Mouse (Mus musculus): ENCODE data around the gene Robo1. TPM values are rescaled to one million over a fixed set of nuclear protein-coding genes. Genes with fewer than 3 reads are reported as not detected.

Robo1 gene
- total and polyA plus RNA-seq, 3 experiments, result 0.44 TPM; not detected in 2

DNA sequence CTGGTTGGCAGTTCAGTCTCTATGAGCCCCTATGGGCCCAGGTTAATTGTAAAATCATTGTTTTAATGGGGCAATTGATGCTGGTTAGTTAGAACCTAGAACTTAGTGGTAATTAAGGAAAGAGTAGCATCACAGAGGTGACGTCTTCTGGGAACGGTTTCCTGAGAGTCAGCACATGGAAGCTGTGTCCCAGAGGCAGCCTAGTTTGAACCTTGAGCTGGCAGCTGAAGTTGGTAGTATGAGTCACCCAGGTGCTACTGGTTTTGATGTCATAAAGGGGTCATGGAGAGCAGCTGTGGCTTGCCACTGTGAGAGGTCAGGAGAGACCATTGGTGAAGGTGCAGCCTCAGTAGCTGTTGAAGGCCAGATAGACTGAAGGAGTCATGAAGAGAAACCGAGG, 763.9 kb downstream of the Robo1 start:
- Histone ChIP-seq H3K27me3 (ENCODE audit: insufficient read depth, low read length) (no peaks in the 10 kb centered on the region), H3K4me3 (ENCODE audit: low read depth, low read length) (no peak overlapping the region), H3K4me1 (ENCODE audit: insufficient read depth, low read depth, low read length) (no peaks in the 10 kb centered on the region), H3K9me3 (replicated peaks) (peaks cover 17% of the 10 kb centered on the region), H3K36me3 (replicated peaks) (no peaks in the 10 kb centered on the region)
- no peak for TF ChIP-seq GATA2 (IDR thresholded peaks at IDR 0.05; ENCODE audit: borderline replicate concordance, low read depth, low read length)
- TF ChIP-seq GATA1 (IDR thresholded peaks at IDR 0.05; ENCODE audit: borderline replicate concordance, low read length), result no peak
- no peak for TF ChIP-seq CTCF (IDR thresholded peaks at IDR 0.05; ENCODE audit: low read depth, low read length)
- no peak for TF ChIP-seq TAL1 (conservative IDR thresholded peaks at IDR 0.05; ENCODE audit: low read depth, low read length)
- no peak for TF ChIP-seq POLR2AphosphoS5 (IDR thresholded peaks at IDR 0.05; ENCODE audit: insufficient replicate concordance, low read depth, low read length)
- DNase-seq (ENCODE audit: low spot score) (no peak), ATAC-seq (ENCODE audit: extremely low read depth, insufficient number of reproducible peaks, low FRiP score, poor library complexity, severe bottlenecking) (no peak)

GRCm38 (mm10) chr16:73072883-73073282, 764.8 kb downstream of the Robo1 start:
- ATAC-seq (ENCODE audit: extremely low read depth, insufficient number of reproducible peaks, low FRiP score, poor library complexity, severe bottlenecking), result no peak
- peaks cover 12% of the 10 kb centered on the region for H3K9me3 ChIP-seq (replicated peaks)

GRCm38 (mm10) chr16:73082420-73082819, 774.3 kb downstream of the Robo1 start:
- H3K4me3 ChIP-seq (ENCODE audit: low read depth, low read length), result no peak overlapping the region
- ATAC-seq (ENCODE audit: extremely low read depth, insufficient number of reproducible peaks, low FRiP score, poor library complexity, severe bottlenecking) (no peak), DNase-seq (ENCODE audit: low spot score) (no peak)
- H3K27me3 ChIP-seq (ENCODE audit: insufficient read depth, low read length), result no peaks in the 10 kb centered on the region
- TF ChIP-seq GATA1 (IDR thresholded peaks at IDR 0.05; ENCODE audit: borderline replicate concordance, low read length) (no peak), GATA2 (IDR thresholded peaks at IDR 0.05; ENCODE audit: borderline replicate concordance, low read depth, low read length) (no peak), POLR2AphosphoS5 (IDR thresholded peaks at IDR 0.05; ENCODE audit: insufficient replicate concordance, low read depth, low read length) (no peak), TAL1 (conservative IDR thresholded peaks at IDR 0.05; ENCODE audit: low read depth, low read length) (no peak), CTCF (IDR thresholded peaks at IDR 0.05; ENCODE audit: low read depth, low read length) (no peak)
- no peaks in the 10 kb centered on the region for H3K4me1 ChIP-seq (ENCODE audit: insufficient read depth, low read depth, low read length)
- no peaks in the 10 kb centered on the region for H3K36me3 ChIP-seq (replicated peaks)
- peaks cover 16% of the 10 kb centered on the region for H3K9me3 ChIP-seq (replicated peaks)

More at GRCm38 (mm10) chr16:73072883-73073282, 764.8 kb downstream of the Robo1 start:
- no peak overlapping the region for H3K4me3 ChIP-seq (ENCODE audit: low read depth, low read length)
- no peaks in the 10 kb centered on the region for H3K27me3 ChIP-seq (ENCODE audit: insufficient read depth, low read length)
- H3K36me3 ChIP-seq (replicated peaks), result no peaks in the 10 kb centered on the region
- TF ChIP-seq GATA1 (IDR thresholded peaks at IDR 0.05; ENCODE audit: borderline replicate concordance, low read length) (no peak), CTCF (IDR thresholded peaks at IDR 0.05; ENCODE audit: low read depth, low read length) (no peak), GATA2 (IDR thresholded peaks at IDR 0.05; ENCODE audit: borderline replicate concordance, low read depth, low read length) (no peak), TAL1 (conservative IDR thresholded peaks at IDR 0.05; ENCODE audit: low read depth, low read length) (no peak), POLR2AphosphoS5 (IDR thresholded peaks at IDR 0.05; ENCODE audit: insufficient replicate concordance, low read depth, low read length) (no peak)
- no peaks in the 10 kb centered on the region for H3K4me1 ChIP-seq (ENCODE audit: insufficient read depth, low read depth, low read length)
- DNase-seq (ENCODE audit: low spot score), result no peak

GRCm38 (mm10) chr16:73083077-73083476, 775.0 kb downstream of the Robo1 start:
- ATAC-seq (ENCODE audit: extremely low read depth, insufficient number of reproducible peaks, low FRiP score, poor library complexity, severe bottlenecking) (no peak), DNase-seq (ENCODE audit: low spot score) (no peak)
- TF ChIP-seq CTCF (IDR thresholded peaks at IDR 0.05; ENCODE audit: low read depth, low read length) (no peak), POLR2AphosphoS5 (IDR thresholded peaks at IDR 0.05; ENCODE audit: insufficient replicate concordance, low read depth, low read length) (no peak), TAL1 (conservative IDR thresholded peaks at IDR 0.05; ENCODE audit: low read depth, low read length) (no peak), GATA1 (IDR thresholded peaks at IDR 0.05; ENCODE audit: borderline replicate concordance, low read length) (no peak), GATA2 (IDR thresholded peaks at IDR 0.05; ENCODE audit: borderline replicate concordance, low read depth, low read length) (no peak)
- Histone ChIP-seq H3K4me3 (ENCODE audit: low read depth, low read length) (no peak overlapping the region), H3K36me3 (replicated peaks) (no peaks in the 10 kb centered on the region), H3K27me3 (ENCODE audit: insufficient read depth, low read length) (no peaks in the 10 kb centered on the region), H3K9me3 (replicated peaks) (peaks cover 16% of the 10 kb centered on the region), H3K4me1 (ENCODE audit: insufficient read depth, low read depth, low read length) (no peaks in the 10 kb centered on the region)
